Mouse (Mus musculus) MN1 (cell line): ENCODE measurements at regions not wholly inside any gene's neighbourhood (a gene's known extent, or its start where the extent isn't known, plus 50 kb on each side); places are given as distances from the start of the nearest gene placed in this dataset.

Experiments
- DNase-seq: peaks from one replicate; pipeline ENCODE4 v3.0.0-alpha.2; 2016; ENCODE audit warnings: low spot score

DNA sequence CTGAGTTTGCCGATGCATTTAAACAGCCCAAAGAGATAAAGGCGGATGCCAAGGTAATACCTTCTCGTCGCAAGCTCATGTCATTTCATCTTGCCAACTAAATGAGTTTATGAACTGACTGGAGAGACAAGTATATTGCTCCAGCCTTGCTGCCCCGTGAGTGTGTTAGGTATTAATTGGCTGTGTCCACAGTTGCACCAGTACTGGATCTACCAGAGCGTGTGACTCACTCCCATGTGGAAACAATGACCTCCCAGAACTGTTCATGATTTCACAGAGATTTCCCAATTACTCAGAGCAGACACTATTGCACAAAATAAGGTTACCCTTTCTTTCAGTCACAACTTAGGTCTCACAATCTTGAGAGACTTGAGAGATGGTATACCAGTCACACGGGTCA, 179.8 kb upstream of the Adgrl2 start:
- no peak for DNase-seq

- DNase-seq, result no peak
Observed at GRCm38 (mm10) chr3:149169442-149169841, 179.1 kb upstream of the Adgrl2 start.

DNA sequence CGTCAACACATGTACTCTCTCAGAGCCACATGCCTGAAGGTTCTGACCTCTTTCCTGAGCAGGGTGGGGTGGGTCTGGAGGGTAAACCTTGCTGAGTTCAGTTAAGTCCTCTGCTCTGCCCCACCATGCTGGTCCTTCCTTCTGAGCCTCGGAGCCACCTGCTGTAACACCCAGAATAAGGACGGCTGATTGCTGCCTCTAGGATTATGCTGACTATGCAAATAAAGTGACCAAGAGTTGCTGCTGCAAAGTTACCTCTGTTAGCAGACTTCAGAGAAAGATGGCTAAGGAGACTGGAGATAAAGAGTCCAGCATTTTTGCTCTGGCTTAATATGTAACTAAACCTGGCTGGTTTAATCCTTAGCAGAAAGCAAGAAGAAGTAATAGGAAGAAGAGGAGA, 177.6 kb upstream of the Adgrl2 start:
- DNase-seq, result no peak

DNA sequence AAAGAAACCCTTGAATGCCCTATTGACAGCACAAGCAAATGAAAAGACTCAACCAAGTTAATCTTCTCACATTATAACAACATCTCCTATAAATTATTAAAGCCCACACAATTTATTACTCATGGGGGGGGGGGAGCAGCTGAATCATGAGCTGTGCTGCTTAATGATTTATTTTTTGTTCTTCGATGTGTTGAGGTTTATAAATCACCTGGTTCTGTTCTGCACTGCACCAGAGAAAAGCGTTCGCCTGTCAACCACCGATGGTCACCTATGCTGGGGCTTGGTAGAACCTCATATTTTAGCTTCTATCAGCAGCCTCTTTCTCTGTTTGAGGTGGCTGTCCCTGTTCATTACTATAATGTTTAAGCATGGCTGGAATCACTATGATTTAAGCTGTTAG, 174.4 kb upstream of the Adgrl2 start:
- no peak for DNase-seq

DNA sequence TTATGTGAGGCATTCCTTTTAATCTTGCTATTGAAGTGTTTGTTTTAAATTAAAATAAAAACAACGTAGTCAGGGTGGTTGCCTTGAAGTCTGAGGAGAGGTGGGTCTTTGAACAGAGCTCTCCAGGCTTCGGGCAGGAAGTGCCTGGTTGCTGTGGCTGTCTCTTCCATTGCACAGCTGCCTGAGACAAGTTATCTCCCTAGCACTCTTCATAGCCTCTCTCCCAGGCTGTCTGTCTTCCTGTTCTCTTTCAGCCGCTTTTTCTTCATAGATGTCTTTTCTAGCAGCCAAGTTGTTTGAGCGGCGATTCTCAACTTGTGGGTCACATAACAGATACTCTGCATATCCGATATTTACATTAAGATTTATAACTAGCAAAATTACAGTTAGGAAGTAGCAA, 173.2 kb upstream of the Adgrl2 start:
- DNase-seq, result no peak

GRCm38 (mm10) chr3:149160833-149161232, 170.5 kb upstream of the Adgrl2 start:
- DNase-seq, result no peak

DNA sequence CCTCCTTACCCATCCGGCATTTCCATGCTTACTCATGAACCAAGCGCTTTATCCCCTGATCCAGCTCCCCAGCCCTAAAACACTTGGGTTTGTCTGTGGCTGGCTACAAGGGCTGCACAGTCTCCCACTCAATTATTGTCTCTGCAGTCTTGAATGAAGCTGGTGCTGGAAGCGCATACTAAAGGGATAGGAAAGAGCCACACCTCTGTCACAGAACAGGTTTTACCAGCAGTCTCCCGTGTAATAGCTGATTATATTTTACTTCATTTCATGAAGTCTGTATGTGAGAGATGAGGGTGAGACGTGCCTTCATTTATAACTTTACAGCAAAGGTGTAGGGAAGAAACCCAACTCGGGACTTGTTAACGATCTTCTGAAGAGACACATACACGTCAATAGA, 167.0 kb upstream of the Adgrl2 start:
- DNase-seq, result no peak

DNA sequence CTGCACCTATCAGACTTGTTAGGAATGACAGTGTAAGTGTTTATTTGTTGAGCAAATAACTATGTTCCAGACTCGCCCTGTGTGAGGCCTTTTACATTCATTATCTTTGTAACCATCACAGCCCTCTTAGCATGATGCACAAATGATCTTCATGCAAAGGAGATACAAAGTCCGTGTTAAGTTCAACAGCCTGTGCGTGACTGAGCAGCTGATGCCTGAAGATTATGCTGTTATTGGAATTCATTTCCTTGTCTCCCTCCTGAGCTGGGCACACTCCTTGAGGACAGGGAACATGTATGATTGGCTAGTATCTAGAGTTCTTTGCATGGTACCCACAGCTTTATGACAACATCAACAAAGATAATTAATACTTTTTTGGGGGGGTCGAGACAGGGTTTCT, 162.0 kb upstream of the Adgrl2 start:
- no peak for DNase-seq

- no peak for DNase-seq
Observed at GRCm38 (mm10) chr3:149150796-149151195, 160.4 kb upstream of the Adgrl2 start.

DNA sequence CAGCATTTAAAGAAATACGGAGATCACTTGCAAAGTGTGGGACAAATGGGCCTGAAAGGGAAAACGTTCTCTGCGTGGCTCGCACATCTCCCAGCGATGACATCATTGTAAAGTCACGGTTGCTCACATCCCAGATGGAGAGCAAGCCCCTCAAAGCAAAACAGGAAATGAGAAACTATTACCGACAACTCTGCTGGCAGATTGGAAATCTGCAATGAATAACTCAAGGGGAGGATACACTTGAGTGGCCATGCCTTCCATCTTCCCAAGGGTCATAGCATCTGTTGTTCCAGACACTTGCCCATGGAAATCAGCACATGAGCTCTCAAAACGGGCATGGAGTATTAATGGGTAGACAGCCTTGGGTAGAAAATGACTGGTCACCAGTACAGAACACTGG, 158.3 kb upstream of the Adgrl2 start:
- DNase-seq, result no peak

DNA sequence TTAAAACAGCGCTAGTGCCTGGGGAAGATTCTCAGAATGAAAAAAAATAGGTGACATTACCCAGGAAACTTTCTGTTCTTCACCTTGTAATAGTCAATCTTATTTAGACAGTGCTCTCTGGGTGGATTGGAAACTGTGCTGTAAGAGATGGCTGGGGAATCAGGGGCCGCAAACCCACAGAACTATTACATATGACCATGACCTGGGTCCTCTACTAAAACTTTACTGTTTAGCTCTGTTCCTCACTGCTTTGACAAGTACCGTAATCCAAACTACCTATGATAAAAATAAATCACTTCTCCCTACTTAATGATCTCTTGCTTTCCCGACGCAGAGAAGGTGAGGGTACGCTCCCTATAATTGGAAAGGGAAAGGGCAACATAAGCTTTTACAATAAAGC, 157.6 kb upstream of the Adgrl2 start:
- no peak for DNase-seq

- DNase-seq, result no peak
Observed at GRCm38 (mm10) chr3:149146673-149147072, 156.3 kb upstream of the Adgrl2 start.

DNA sequence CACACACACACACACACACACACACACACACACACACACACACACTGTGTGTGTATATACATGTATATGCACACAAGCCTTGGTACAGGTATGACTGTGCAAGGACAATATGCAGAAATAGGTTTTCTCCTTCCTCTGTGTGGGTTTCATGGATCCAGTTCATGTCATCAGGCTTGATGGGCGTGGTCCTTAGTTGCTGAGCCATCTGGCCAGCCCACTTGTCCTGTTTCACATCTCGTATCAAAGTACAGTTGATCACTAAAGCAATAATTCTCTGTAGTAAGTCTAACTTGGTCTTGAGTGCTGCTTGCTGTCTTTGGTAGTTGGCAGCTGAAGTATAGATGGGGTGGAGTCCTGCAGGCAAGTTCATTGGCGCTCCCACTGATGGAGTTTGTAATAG, 150.1 kb upstream of the Adgrl2 start:
- no peak for DNase-seq

DNA sequence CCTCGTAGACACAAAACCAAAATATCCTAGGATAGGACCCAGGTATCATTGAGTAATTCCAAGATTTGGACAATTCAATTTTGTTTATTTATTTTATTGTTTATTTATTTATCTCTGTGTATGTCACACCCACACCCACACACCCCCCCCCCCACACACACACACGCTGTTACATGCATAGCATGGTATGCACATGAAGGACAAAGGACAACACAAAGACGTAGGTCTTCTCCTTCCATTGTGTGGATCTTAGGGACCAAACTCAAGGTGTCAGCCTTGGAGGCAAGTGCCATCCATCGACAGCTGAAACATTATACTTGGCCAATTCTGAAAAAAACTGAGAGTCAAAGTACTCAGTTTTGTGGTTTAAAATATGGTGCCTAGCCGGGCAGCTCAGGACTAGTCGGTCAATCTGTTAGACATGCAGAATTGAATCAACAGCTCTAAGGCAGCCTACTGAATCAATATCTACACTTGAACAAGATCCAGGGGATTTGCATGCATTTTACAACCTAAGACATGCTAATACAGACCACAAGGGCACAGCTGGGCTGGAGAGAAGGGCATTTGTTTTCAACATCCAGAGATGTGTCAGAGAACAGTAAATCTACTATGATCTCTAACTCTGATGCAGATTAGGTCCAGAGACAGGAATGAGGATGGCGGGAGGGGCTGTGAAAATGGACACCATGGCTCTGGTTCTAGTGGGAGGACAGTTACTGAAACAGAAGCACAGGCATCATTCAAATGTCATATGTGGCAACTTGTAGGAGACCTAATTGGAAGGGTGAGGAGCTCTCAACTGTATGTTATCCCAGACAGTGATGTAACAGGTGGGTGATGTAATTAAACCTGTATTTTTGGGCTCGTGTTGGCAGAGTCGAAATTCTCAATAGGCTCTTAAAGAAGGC, 143.9 kb upstream of the Adgrl2 start:
- DNase-seq, result no peak

GRCm38 (mm10) chr3:149118806-149119205, 128.5 kb upstream of the Adgrl2 start:
- no peak for DNase-seq

DNA sequence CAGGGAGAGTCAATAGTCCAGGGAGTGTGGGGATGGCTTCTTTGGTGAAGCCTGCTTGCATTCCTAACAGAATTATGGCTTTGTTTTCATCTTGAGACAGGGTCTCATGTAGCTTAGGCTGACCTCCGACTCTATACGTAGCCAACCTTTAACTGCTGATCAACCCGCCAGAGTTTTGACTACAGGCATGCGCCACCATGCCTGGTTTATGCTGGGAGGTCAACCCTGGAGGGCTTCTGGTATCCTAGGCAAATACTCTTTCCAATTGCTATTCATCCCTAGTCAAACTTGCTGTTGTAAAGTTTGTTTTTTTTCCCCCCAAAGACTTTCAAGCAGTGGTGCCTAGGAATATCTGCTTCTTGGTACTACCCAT, 127.3 kb upstream of the Adgrl2 start:
- no peak for DNase-seq

DNA sequence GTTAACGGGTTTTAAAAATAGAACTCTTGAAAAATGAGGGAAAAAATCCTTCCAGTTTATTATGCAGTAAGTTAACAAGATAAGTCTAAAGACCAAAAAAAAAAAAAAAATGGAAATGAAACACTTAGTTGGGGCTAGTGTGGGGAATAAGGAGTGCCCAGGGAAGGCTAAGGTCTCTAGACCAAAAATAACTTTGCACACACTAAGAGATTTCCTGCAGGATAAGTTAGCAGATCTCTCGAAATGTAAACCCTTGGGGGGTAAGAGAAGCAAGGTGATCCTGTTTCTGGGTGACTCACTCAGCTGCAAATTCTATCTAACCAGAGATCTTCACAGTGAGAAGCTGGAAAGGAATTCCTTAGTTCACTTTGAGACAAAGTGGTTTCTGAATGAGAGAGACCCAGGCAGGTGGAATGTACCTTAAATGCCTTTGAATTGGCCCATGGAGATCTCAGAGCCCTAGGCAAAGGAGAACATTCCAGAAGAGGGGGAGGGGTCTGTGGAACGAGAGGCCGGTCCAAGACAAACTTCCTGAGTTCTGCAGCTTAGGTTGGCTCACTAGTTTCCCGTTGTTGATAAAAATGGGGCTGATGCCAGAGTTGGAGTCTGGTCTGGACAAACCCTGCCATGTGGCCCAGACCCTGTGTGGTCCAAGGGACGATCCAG, 126.8 kb upstream of the Adgrl2 start:
- no peak for DNase-seq

DNA sequence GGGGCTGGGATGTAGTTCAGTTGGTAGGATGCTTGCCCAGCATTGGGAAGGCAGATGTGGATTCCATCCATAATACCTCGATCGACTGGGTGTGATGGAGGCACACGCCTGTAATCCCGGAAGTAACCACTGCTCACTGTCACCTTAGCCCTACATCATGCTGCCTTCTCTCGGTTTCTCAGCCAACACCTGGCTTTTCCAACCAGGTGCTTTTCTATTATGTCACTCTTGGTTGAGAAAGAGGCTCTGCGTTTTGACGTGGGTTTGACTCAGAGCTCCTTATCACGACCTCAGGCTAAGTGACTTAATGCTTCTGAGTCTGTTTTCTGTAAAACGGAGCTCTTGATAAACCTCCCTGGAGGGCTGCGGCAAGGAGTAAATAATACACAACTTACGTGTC, 126.2 kb upstream of the Adgrl2 start:
- DNase-seq, result no peak

- DNase-seq, result no peak
Observed at GRCm38 (mm10) chr3:149115901-149116300, 125.5 kb upstream of the Adgrl2 start.

DNA sequence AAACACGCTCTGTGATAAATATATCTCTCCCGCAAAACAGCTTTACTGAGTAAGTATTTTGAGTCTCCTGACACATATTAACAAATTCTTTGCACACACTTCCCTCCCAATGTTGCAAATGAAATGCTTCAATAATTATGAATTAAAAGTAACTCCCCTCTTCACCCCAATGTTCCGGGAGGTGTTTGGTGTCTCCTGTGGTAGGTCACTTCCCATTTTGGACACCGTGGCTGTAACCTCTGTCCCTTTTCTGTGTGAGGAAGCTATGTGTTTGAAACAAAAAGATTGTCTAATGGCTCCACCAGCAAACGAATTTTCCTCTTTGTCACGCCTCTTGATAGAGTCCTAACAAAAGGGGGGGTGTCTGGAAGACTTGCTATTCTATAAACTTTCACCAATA, 122.5 kb upstream of the Adgrl2 start:
- no peak for DNase-seq

GRCm38 (mm10) chr3:149111529-149112439, 121.4 kb upstream of the Adgrl2 start:
- no peak for DNase-seq

DNA sequence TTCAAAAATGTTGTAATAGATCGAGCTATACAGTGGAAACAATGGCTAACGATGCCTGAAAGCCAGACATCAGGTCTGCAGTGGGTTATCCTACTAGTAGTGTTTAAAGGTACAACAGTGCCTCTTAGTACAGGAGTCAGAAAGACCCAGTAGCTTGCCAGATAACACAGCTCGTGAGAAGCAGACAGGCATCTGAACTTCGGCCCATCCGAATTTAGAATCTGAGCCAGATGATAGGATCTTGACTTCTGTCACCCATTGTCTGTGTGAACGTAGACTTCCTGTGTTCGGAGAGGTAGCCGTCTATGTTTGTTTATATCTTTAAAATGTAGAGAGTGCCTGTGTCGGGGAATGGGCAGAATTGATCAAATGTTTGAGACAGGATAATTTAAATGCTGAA, 120.5 kb upstream of the Adgrl2 start:
- DNase-seq, result no peak
